Mouse (Mus musculus): ENCODE data around the gene Magi1.

DNA sequence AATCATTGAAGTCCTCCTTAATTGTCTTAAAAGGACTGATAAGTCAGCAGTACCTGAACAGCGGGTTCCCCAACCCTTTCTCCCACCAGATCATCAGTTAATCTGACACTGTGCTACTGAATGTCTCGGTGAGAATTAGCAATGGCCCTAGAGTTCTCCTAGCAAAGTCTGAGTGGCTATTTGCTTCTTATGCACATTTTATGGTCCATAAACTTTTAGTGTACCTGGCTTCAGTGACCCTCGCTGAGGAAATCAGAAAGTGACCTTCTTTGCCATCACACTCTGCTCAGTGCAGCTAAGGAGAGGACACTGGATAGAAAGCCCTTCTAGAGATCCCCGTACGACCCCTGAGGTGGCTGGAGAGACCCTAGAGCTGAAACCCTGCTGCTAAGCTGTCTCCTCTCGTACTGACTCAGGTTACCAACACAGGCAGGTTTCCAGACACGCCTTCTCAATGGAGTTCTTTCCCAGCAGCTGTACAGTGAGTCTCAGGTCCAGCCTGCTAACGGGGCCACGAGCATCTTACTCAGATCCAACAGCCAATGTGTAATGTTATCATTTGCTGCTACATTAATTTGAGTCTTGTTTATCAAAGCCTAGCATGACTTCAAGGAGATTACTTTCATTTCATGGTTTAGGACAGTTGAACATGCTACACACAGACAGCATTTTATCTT lies 461.4 kb downstream of the Magi1 start:
- no peak for TF ChIP-seq CTCF (IDR thresholded peaks at IDR 0.05; ENCODE audit: low read depth, low read length)
- TF ChIP-seq POLR2A (IDR thresholded peaks at IDR 0.05; ENCODE audit: borderline replicate concordance, low read depth, low read length), result no peak

Data from bone marrow macrophage, adult 2 months (primary cell).